Mouse (Mus musculus): Measurements from ENCODE around the gene Srsx. TPM values are rescaled to one million over a fixed set of nuclear protein-coding genes. Genes with fewer than 3 reads are reported as not detected.
"Not testable (repeated sequence)": the region's sequence is repeated elsewhere in the genome, so short reads cannot be mapped to it uniquely, and the experiment has no call there.

Gene Srsx
- not detected in 2 replicates for total RNA-seq (2014; fragmentation: Nextera tagmentation)
- 0.12 TPM in 1 of 2 replicates, not detected in the other for total RNA-seq (2017)
- not detected in 2 replicates for polyA plus RNA-seq (2012)

DNA sequence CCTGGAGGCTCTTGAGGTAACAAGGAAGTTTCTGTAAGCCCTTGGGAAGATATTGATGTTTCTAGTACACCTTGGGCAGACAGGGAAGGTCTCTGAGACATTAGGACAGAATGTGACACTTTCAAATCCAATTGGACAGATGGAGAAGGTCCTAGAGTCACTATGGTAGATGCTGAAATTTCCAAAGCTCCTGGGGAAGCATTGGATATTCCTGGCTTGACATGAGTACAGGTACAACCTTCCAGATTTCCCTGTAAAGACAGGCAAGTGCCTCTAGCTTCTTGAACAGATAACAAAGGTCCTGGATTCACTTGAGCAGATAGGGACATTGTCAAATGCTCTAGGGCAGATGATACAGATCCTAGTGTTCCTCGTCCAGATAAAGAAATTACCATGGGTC lies at the start of gene Srsx:
Srsx (minus strand) TSS at position 101 of the 400 bp plus-strand sequence.
- ATAC-seq (ENCODE audit: extremely low read depth, insufficient number of reproducible peaks, low FRiP score, poor library complexity, severe bottlenecking); H3K9me3 ChIP-seq (replicated peaks); H3K36me3 ChIP-seq (replicated peaks); DNase-seq (ENCODE audit: low spot score); H3K27me3 ChIP-seq (ENCODE audit: insufficient read depth, low read length); H3K4me1 ChIP-seq (ENCODE audit: insufficient read depth, low read depth, low read length); H3K4me3 ChIP-seq (ENCODE audit: low read depth, low read length): not testable (repeated sequence)

DNA sequence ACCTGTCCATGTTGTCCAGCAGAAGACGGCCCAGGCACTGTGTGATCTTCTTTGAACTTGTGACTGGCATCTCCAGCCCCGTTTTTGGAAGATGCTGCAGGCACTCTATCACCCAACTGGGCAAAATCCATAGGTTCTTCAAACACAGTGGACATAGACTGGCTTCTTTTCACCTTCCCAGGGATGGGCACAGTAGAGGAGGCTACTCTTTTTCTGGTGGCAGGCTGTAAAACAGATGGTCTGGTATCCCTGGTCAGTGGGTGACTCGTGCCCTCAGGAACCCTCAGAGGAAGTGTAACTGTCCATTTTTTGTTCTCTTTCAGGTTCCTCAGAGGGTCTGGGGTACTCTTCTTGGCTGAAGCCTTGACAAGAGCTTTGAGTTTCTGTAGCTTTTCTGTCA lies 24.5 kb upstream of the Srsx start, which contains the start of gene Gm17577:
Gm17577 (minus strand) TSS at position 101 of the 400 bp plus-strand sequence.
- H3K9me3 ChIP-seq (replicated peaks); H3K36me3 ChIP-seq (replicated peaks); H3K4me3 ChIP-seq (ENCODE audit: low read depth, low read length); H3K4me1 ChIP-seq (ENCODE audit: insufficient read depth, low read depth, low read length); ATAC-seq (ENCODE audit: extremely low read depth, insufficient number of reproducible peaks, low FRiP score, poor library complexity, severe bottlenecking); DNase-seq (ENCODE audit: low spot score); H3K27me3 ChIP-seq (ENCODE audit: insufficient read depth, low read length): not testable (repeated sequence)

Other genes with a start within 250 kb of the Srsx start
- not detected in 2 replicates for gene Gm17521, start 192.8 kb downstream of the Srsx start, total RNA-seq (2014; fragmentation: Nextera tagmentation)
- not detected in 2 replicates for gene Gm17521, start 192.8 kb downstream of the Srsx start, total RNA-seq (2017)
- gene Gm17521, start 192.8 kb downstream of the Srsx start, polyA plus RNA-seq (2012): not detected in 2 replicates
- not detected in 2 replicates for gene Cldn34c1, start 119.0 kb downstream of the Srsx start, total RNA-seq (2014; fragmentation: Nextera tagmentation)
- 0.06 and 0.44 TPM in 2 replicates for gene Cldn34c1, start 119.0 kb downstream of the Srsx start, total RNA-seq (2017)
- not detected in 2 replicates for gene Cldn34c1, start 119.0 kb downstream of the Srsx start, polyA plus RNA-seq (2012)
- gene Gm17577, start 24.4 kb upstream of the Srsx start, total RNA-seq (2014; fragmentation: Nextera tagmentation): not detected in 2 replicates
- not detected in 2 replicates for gene Gm17577, start 24.4 kb upstream of the Srsx start, total RNA-seq (2017)
- gene Gm17577, start 24.4 kb upstream of the Srsx start, polyA plus RNA-seq (2012): not detected in 2 replicates